Mouse (Mus musculus) kidney, adult 18-20 months (tissue): ENCODE results near the gene 2310061N02Rik.
"Not testable (repeated sequence)": the region's sequence is repeated elsewhere in the genome, so short reads cannot be mapped to it uniquely, and the experiment has no call there.

Experiments
- DNase-seq: peaks from one replicate; pipeline ENCODE4 v3.0.0; 2021

2310061N02Rik gene

DNA sequence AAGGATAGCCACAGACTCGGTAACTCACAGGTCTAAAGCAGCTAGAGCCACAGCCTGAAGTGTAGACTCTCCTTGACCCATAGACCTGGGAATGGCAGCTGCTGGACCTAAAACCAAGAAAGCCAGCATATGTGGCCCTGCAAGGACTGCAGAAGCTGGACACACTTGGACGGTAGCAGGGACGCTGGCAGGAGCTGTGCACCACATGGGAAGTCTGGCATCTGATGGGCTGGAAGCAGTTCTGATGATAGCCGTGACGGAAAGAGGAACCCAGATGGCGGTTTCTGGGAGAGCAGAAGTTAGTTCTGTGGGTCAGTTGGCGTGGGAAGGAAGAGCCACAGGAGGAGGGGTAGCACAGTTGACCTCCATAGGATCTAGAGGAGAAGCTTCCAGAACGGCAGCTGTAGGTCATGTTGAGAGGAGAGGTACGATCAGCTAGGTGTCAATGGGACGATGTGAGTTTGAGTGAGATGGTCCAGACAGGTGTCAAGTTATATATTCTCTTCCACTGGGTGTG is at the start of gene 2310061N02Rik:
2310061N02Rik (minus strand) TSS at position 467 of the 517 bp plus-strand sequence.
- no peak for DNase-seq

DNA sequence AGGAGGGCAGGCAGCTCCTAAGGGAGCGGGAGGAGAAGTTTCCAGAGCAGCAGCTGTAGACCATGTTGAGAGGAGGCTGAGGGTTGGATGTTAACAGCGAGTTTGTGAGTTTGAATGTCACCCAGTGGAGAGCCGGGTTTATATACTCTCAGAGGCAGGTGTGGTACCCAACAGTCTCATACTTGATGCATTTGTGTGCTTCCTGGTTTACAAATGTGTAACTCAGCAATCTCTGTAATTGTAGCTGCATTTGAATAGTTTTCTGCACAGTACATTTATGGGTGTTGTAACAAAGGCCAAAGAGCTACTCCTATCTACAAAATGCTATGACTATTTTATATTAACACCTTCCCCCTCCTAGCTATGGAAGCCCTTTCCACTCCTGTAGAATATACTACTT is 43.8 kb upstream of the 2310061N02Rik start, which contains the start of gene Krtap13:
Krtap13 (minus strand) TSS at position 101 of the 400 bp plus-strand sequence.
- not testable (repeated sequence) for DNase-seq

DNA sequence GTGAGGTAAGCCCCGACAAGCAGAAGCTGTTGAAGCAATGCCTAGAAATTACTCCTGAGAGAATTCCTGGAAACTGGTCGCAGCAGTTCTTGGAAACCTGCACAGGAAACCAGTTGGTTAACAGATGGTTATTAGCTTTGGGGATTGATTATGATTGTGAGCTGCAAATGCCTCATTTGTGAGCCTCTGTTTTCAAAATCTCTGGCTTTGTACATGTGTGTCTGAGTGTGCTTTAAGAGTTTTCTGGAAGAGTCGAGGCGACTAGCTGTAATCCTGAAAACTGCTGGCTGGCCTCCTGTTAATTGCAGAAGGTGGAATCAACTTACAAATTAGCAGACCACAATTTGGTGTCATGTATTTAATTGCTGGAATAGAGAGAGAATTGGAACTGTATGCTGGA is 40.2 kb upstream of the 2310061N02Rik start:
- DNase-seq: no peak

DNA sequence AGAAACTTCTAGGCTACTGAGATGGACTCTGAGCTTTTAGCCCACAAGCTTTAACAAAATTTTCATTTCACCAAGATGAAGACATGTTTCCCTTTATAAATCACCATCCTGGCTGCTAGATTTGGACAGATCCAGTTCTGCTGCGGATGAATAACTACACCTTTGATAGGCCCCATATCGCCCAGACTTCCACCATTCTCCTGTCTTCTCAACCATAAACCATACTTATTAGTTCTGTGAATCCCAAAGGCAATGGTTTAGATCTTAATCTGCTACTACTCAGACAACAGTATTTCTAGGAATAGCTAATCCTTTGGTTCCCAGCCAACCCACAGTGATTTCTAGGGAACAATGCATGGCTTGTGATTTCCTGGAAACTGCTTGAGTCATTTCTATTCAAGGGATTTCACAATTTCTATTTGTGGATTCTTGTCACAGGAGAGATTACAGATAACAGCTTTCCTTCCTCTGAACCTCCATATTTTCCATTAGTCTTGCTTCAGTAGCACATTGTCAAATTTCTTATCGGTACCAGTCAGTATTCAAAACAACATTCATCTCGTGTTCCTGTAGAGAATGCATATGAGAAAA is 37.1 kb upstream of the 2310061N02Rik start:
- no peak for DNase-seq

DNA sequence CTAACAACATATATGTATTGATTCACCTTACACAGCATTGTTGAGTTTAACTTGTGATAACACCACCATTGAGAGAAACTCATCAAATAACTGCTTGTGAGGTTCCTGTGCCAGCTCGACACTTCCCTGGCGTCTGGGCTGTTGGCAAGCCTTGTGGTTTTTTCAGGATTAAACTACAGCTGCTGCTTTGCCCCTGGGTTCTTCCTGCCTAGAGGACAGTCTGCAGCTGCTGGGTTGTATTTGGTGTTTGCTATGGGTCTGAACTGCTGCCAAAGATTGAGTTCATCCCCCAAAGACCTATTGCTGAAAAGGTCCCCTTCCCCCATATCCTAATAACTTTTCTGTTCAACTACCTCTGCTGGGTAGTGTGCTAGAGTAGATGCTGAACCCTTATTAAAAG is 27.6 kb upstream of the 2310061N02Rik start:
- DNase-seq: no peak

DNA sequence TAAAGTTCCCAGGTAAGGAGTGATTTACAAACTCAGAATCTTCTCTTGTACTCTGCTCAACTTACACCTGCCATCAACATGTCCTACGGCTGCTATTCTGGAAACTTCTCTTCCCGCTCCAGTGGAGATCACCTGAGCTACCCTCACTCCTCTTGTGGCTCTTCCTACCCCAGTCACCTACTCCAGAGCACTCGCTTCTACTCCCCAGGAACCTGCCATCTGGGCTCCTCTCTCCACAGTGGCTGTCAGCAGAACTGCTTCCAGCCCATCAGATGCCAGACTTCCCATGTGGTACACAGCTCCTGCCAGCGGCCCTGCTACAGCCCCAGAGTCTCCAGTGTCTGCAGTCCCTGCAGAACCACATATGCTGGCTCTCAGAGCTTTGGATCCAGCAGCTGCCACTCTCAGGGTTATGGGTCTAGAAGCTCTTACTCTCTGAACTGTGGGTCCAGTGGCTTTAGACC is 21.1 kb upstream of the 2310061N02Rik start, which contains the start of gene Krtap13-1:
Krtap13-1 (plus strand) TSS at position 51 of the 464 bp plus-strand sequence.
- DNase-seq: no peak

DNA sequence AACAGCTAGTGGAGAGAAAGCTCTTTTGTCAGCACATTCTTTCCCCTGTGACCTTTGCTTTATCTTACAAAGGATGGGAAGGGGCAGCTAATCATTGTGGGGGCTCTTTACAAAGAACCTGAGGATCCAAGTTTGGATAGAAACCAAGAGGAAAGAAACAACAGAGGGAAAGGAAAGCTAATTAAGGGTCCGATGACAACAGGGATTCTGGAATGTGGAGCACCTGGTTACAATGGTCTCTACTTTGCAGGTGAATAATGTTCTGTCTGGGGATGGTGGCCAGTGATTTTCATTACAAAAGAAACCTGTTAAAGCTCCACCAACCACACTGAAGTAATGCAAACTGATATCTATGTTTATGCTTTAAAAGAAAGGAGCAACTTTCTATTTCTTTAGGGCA is 12.3 kb upstream of the 2310061N02Rik start:
- DNase-seq: no peak

DNA sequence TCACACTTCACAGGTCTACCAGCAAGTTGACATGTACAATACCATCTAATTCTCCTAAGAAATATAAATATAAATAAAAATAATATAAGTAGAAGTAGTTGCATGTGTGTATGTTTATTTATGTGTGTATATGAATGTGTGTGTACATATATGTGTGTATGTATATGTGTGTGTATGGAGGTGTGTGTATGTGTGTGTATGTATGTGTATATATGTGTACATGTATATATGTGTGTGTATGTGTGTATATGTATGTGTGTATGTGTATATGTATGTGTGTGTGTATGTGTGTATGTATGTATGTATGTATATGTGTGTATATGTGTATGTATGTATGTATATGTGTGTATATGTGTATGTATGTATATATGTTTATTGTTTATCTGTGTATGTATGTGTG is 8.8 kb upstream of the 2310061N02Rik start:
- no peak for DNase-seq

DNA sequence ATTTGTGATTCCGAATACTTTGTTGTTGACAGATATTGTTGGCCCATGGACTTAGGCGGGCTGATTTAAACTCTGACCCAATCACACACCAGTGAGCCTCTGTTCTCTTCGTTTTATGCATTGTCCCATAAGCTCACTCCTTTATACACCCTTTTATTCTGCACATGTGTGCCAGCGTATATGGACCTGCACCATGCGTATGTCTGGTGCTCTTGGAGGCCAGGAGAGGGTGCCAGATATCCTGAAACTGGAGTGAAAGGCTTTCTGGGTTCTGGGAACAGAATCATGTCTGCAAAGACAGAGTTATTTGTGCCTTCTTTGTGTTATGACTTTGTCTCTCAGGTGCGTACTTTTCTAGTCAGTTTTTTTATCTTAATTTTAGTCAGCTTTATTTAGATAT is 3.5 kb upstream of the 2310061N02Rik start:
- DNase-seq: no peak

DNA sequence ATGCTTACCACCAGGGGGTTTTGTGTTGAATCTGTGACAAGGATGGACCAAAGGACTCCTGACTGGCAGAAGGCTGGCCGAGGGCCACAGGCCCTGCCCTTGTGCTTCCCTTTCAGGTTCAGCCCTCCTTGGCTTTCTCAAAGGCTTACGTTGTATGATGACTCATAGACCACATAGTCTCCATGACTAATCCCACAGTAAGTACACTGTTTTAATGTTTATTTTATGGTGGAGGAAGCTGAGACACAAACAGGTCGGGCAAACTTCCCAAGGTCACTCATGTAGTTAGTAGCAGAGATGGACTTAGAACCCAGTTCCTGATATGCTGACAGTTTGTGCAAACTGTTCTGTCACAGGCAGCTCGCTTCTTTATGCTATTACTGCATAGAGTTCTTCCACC is 3.0 kb upstream of the 2310061N02Rik start:
- DNase-seq: no peak

DNA sequence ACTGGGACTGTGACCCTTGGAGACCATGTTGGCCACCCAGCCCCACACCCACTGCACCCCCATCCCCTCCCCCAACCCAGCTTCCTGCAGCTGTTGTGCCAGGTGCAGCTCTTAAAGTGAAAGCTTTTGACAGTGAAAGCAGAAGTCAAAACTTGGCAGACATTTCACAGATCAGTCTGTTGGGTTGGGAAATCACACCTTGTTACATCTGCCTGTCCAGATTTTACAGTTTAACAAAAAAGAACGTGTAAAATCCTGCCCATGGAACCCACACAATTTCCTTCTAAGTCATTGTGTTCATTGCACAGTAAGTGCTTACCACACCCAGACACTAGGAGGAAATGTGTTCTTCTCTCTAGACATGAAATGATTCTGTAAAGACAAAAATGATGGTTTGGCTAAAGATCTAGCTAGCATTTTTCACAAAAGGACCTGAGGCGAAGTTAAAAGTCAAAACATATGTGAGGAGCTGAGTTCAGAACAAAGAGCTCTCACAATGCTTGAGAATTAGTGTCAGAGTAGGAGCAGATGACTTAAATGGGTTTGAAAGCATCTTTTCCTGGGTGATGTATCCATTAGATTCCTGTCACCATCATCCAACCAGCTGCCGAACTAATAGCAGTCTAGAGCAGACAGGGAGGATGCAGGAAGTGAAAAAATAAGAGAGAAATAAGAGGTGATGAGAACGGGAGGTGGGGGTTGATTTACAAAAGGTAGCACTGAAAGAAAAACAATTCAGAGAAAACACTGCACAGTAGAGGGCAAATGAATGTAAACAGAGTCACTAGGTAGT is 6.5 kb downstream of the 2310061N02Rik start:
- no peak for DNase-seq

DNA sequence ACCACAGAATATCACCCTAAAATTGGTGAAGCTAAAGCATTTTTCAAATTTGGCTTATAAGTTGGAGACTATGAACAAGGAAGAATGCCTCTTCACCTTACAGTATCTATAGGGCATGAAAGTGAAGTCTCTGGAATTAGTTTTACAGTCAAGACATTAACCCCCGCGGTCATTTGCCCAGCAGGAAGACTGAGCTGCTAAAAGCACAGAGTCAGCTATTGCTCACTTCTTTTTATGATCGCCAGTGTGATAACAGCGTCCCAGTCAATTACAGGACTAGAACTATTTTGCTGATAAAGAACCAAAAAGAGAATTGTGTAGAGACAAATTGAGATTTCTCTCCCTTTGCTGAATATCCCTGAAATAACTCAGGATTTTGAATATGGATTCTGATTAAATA is 11.5 kb downstream of the 2310061N02Rik start:
- DNase-seq: no peak

DNA sequence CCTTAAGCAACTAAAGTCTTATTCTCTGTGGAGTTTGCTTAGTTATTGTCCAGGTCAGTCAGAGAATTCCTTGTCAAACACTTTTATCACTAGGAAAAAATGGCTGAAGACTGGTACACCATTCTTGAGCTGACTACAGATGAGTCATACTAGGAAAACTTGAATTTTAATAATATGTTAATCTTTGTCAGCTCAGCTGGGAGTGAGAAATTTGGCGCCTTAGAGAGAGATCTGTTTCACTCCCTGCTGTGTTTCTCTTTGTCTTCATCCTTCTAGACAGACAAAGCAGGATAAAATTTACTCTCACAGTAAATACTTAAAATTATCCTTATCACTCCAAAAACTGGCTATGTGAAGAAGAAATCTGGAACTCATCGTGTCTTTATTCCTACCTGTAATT is 26.5 kb downstream of the 2310061N02Rik start:
- no peak for DNase-seq

DNA sequence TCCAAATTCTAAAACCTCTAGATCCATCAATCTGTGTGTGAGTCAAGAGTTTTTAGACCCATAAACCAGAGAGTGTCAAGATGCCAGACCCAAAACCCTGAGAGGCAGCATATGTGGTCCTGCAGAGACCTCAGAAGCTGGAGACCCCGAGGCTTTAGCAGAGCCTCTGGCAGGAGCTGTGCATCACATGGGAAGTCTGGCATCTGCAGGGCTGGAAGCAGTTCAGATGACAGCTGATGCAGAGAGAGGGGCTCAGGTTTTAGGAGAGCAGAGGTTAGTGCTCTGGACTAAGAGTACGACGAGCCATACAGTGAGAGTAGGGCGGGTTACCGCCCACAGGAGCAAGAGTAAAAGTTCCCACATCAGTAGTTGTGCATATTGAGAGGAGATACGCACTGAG is 28.7 kb downstream of the 2310061N02Rik start:
- no peak for DNase-seq

DNA sequence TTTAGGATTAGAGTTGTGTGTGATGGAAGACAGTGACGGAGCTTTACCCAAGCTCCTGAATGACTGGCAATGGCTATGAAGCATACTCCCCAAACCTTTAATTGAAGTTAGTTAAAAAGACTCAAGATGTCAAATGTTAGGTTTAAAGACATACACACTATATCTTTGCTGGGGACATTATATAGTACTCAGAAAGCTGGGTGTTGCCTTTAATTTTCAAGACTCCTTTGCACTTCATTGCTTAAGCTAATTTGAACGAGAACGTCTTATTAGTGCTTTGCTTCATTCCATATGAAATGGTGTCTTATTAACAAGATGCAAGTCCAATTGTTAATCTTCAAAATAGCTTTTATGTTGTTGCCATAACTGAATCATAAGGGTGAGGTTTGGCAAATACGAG is 36.2 kb downstream of the 2310061N02Rik start, which contains the start of gene Krtap27-1:
Krtap27-1 (minus strand) TSS at position 101 of the 400 bp plus-strand sequence.
- no peak for DNase-seq

DNA sequence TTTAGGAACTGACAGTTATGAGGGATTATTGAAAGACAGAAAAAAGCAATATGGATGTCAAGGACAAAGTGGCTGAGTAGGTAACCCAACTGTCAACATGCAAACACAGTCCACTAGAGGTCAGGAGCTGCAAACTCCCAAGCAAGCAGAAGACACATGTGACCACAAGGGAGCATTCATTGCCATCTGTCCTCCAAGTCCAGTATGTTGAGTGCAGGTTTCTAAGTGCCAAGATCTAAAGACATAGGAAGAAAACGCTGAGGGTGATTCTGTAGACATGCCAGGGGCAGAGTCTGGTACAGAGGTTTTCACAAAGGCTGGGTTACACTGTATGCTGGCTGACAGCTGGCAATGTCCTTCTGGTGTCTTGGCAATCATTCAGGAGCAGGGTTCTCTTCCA is 50.3 kb downstream of the 2310061N02Rik start:
- DNase-seq: no peak
